Mouse (Mus musculus): ENCODE results near the gene Hip1. TPM values are rescaled to one million over a fixed set of nuclear protein-coding genes. Genes with fewer than 3 reads are reported as not detected.
"Not testable (repeated sequence)": the region's sequence is repeated elsewhere in the genome, so short reads cannot be mapped to it uniquely, and the experiment has no call there.

The Hip1 gene
- polyA plus RNA-seq, 1 experiment from 2014 or later, result 32.7 TPM

GRCm38 (mm10) chr5:135456515-135456914 lies 88.4 kb downstream of the Hip1 start:
- H3K36me3 ChIP-seq (ENCODE audit: control insufficient read depth, insufficient read depth, low read length), result peaks cover 51% of the 10 kb centered on the region
- H3K27ac ChIP-seq (ENCODE audit: low read depth), result no peak overlapping the region
- DNase-seq (ENCODE audit: low spot score), result no peak
- no peaks in the 10 kb centered on the region; the same call in 1 of the 2 replicates for H3K9me3 ChIP-seq (ENCODE audit: control insufficient read depth, low read length)
- H3K4me2 ChIP-seq (ENCODE audit: low read length), result no peak overlapping the region
- 90% methylated on average over 9 of the region's 9 CpGs for WGBS
- ATAC-seq (replicated peaks; ENCODE audit: low FRiP score, low TSS enrichment, low read depth), result no peak
- H3K4me3 ChIP-seq (ENCODE audit: low read depth, low read length), result no peak overlapping the region
- H3K27me3 ChIP-seq (replicated peaks; ENCODE audit: control insufficient read depth, insufficient read depth, low read length), result no peaks in the 10 kb centered on the region
- no peaks in the 10 kb centered on the region for H3K4me1 ChIP-seq (replicated peaks; ENCODE audit: control insufficient read depth, insufficient read depth, low read length)
- no peak overlapping the region for H3K9ac ChIP-seq (ENCODE audit: low read length)

DNA sequence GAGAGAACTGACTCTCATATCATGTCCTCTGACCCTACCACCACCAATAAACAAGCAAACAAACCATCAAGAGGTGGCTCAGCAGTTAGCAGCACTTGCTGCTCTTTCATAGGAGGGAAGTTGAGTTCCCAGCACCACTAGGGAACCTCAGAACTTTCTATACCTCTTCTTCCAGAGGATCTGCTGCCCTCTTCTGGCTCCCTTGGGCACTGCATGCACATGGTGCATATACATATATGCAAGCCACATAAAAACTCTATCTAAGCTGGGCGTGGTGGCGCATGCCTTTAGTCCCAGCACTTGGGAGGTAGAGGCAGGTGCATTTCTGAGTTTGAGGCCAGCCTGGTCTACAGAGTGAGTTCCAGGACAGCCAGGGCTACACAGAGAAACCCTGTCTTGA lies 90.7 kb downstream of the Hip1 start:
- no peaks in the 10 kb centered on the region for H3K4me1 ChIP-seq (replicated peaks; ENCODE audit: control insufficient read depth, insufficient read depth, low read length)
- H3K27ac ChIP-seq (ENCODE audit: low read depth), result no peak overlapping the region
- H3K4me2 ChIP-seq (ENCODE audit: low read length), result no peak overlapping the region
- H3K9me3 ChIP-seq (ENCODE audit: control insufficient read depth, low read length), result no peaks in the 10 kb centered on the region; the same call in 1 of the 2 replicates
- 94% methylated on average over 2 of the region's 2 CpGs for WGBS
- no peaks in the 10 kb centered on the region for H3K27me3 ChIP-seq (replicated peaks; ENCODE audit: control insufficient read depth, insufficient read depth, low read length)
- no peak for ATAC-seq (replicated peaks; ENCODE audit: low FRiP score, low TSS enrichment, low read depth)
- DNase-seq (ENCODE audit: low spot score), result no peak
- H3K36me3 ChIP-seq (ENCODE audit: control insufficient read depth, insufficient read depth, low read length), result peaks cover 67% of the 10 kb centered on the region
- H3K9ac ChIP-seq (ENCODE audit: low read length), result no peak overlapping the region
- H3K4me3 ChIP-seq (ENCODE audit: low read depth, low read length), result no peak overlapping the region

DNA sequence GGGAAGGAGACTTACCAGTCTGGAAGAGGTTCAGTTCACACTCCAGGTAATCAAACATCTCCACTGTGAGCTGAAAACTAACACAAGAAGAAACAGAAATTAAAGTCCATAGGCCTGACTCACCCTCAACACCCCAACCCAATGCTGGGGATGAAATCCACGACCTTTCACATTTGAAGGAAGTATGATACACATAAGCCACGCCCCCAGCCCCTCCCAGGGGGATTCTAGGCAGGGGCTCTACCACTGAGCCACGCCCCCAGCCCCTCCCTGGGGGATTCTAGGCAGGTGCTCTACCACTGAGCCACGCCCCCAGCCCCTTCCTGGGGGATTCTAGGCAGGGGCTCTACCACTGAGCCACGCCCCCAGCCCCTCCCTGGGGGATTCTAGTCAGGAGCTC lies 93.4 kb downstream of the Hip1 start:
- not testable (repeated sequence) for H3K4me1 ChIP-seq (replicated peaks; ENCODE audit: control insufficient read depth, insufficient read depth, low read length); H3K27ac ChIP-seq (ENCODE audit: low read depth); H3K9me3 ChIP-seq (ENCODE audit: control insufficient read depth, low read length); DNase-seq (ENCODE audit: low spot score); H3K4me3 ChIP-seq (ENCODE audit: low read depth, low read length); H3K9ac ChIP-seq (ENCODE audit: low read length); ATAC-seq (replicated peaks; ENCODE audit: low FRiP score, low TSS enrichment, low read depth); H3K27me3 ChIP-seq (replicated peaks; ENCODE audit: control insufficient read depth, insufficient read depth, low read length); H3K4me2 ChIP-seq (ENCODE audit: low read length)
- 88% methylated on average over 5 of the region's 5 CpGs for WGBS
- H3K36me3 ChIP-seq (ENCODE audit: control insufficient read depth, insufficient read depth, low read length), result peaks cover 63% of the 10 kb centered on the region

DNA sequence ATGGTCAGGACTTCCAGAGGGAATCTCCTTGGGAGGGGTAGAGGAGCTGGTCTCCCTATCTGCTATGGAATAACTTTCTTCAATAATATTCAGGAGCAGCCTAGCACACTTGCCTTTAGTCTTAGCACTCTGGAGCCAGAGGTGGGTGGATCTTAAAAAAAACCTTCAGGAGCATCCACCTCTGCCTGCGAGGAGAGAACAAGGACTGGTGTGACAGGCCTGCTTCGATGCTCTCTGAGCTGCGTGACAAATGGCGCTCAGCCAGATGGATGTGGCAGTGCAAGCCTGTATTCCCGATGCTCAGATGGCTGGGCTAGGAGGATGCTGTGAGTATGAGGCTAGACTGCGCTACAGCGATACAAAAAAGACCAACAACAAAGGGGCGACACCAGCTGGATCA lies 93.8 kb downstream of the Hip1 start:
- Histone ChIP-seq H3K9ac (ENCODE audit: low read length) (no peak overlapping the region), H3K4me3 (ENCODE audit: low read depth, low read length) (no peak overlapping the region), H3K27ac (ENCODE audit: low read depth) (no peak overlapping the region), H3K4me2 (ENCODE audit: low read length) (no peak overlapping the region), H3K36me3 (ENCODE audit: control insufficient read depth, insufficient read depth, low read length) (peaks cover 65% of the 10 kb centered on the region), H3K4me1 (replicated peaks; ENCODE audit: control insufficient read depth, insufficient read depth, low read length) (no peaks in the 10 kb centered on the region), H3K27me3 (replicated peaks; ENCODE audit: control insufficient read depth, insufficient read depth, low read length) (no peaks in the 10 kb centered on the region), H3K9me3 (ENCODE audit: control insufficient read depth, low read length) (no peaks in the 10 kb centered on the region; the same call in 1 of the 2 replicates)
- DNase-seq (ENCODE audit: low spot score) (no peak), ATAC-seq (replicated peaks; ENCODE audit: low FRiP score, low TSS enrichment, low read depth) (no peak)
- 93% methylated on average over 8 of the region's 8 CpGs for WGBS

- no peak for DNase-seq (ENCODE audit: low spot score)
- H3K36me3 ChIP-seq (ENCODE audit: control insufficient read depth, insufficient read depth, low read length), result peaks cover 54% of the 10 kb centered on the region
- 94% methylated on average over 8 of the region's 8 CpGs for WGBS
Measured at GRCm38 (mm10) chr5:135445755-135446154, 99.2 kb downstream of the Hip1 start.

GRCm38 (mm10) chr5:135442430-135442829 lies 102.5 kb downstream of the Hip1 start:
- DNase-seq (ENCODE audit: low spot score) (no peak), ATAC-seq (replicated peaks; ENCODE audit: low FRiP score, low TSS enrichment, low read depth) (no peak)
- WGBS, result 48% methylated on average over 7 of the region's 7 CpGs
- Histone ChIP-seq H3K36me3 (ENCODE audit: control insufficient read depth, insufficient read depth, low read length) (peaks cover 34% of the 10 kb centered on the region), H3K9me3 (ENCODE audit: control insufficient read depth, low read length) (no peaks in the 10 kb centered on the region), H3K9ac (ENCODE audit: low read length) (no peak overlapping the region), H3K27ac (ENCODE audit: low read depth) (peak overlapping the region; percentile 18; the same call in 1 of the 2 replicates), H3K4me1 (replicated peaks; ENCODE audit: control insufficient read depth, insufficient read depth, low read length) (no peaks in the 10 kb centered on the region; the same call in 1 of the 2 replicates), H3K4me2 (ENCODE audit: low read length) (no peak overlapping the region), H3K27me3 (replicated peaks; ENCODE audit: control insufficient read depth, insufficient read depth, low read length) (no peaks in the 10 kb centered on the region), H3K4me3 (ENCODE audit: low read depth, low read length) (no peak overlapping the region)

More at GRCm38 (mm10) chr5:135445755-135446154, 99.2 kb downstream of the Hip1 start:
- H3K27me3 ChIP-seq (replicated peaks; ENCODE audit: control insufficient read depth, insufficient read depth, low read length), result no peaks in the 10 kb centered on the region
- H3K27ac ChIP-seq (ENCODE audit: low read depth), result no peak overlapping the region
- no peaks in the 10 kb centered on the region for H3K9me3 ChIP-seq (ENCODE audit: control insufficient read depth, low read length)
- no peak overlapping the region for H3K9ac ChIP-seq (ENCODE audit: low read length)
- no peak overlapping the region for H3K4me2 ChIP-seq (ENCODE audit: low read length)
- no peaks in the 10 kb centered on the region; the same call in 1 of the 2 replicates for H3K4me1 ChIP-seq (replicated peaks; ENCODE audit: control insufficient read depth, insufficient read depth, low read length)
- H3K4me3 ChIP-seq (ENCODE audit: low read depth, low read length), result no peak overlapping the region
- ATAC-seq (replicated peaks; ENCODE audit: low FRiP score, low TSS enrichment, low read depth), result no peak

DNA sequence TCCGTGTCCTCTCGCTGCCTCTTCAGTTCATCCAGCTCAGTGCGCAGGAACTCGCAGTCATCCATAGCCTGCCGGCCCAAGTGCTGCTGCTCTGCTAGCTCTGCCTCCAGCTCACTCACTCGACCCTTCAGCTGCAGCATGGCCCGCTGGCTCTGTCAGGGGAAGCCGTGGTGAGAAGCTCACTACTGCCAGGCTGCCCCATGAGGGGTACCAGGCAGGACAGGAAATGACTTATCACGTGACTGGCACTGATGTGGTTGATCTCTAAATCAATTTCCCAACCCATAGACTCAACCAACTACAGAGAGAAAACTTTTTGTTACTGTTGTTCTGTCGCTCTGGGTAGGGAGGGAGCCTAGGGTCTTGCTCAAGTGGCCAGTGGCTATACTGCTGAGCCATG lies 109.9 kb downstream of the Hip1 start:
- no peaks in the 10 kb centered on the region for H3K4me1 ChIP-seq (replicated peaks; ENCODE audit: control insufficient read depth, insufficient read depth, low read length)
- H3K27me3 ChIP-seq (replicated peaks; ENCODE audit: control insufficient read depth, insufficient read depth, low read length), result no peaks in the 10 kb centered on the region
- DNase-seq (ENCODE audit: low spot score) (no peak), ATAC-seq (replicated peaks; ENCODE audit: low FRiP score, low TSS enrichment, low read depth) (no peak)
- no peak overlapping the region for H3K4me3 ChIP-seq (ENCODE audit: low read depth, low read length)
- H3K4me2 ChIP-seq (ENCODE audit: low read length), result no peak overlapping the region
- H3K36me3 ChIP-seq (ENCODE audit: control insufficient read depth, insufficient read depth, low read length), result peaks cover 45% of the 10 kb centered on the region
- WGBS, result 96% methylated on average over 10 of the region's 10 CpGs
- H3K9me3 ChIP-seq (ENCODE audit: control insufficient read depth, low read length), result peaks cover 5% of the 10 kb centered on the region; the same call in 1 of the 2 replicates
- H3K27ac ChIP-seq (ENCODE audit: low read depth), result no peak overlapping the region
- no peak overlapping the region for H3K9ac ChIP-seq (ENCODE audit: low read length)

- no peak overlapping the region for H3K4me2 ChIP-seq (ENCODE audit: low read length)
- peaks cover 53% of the 10 kb centered on the region for H3K36me3 ChIP-seq (ENCODE audit: control insufficient read depth, insufficient read depth, low read length)
Measured at GRCm38 (mm10) chr5:135433861-135434260, 111.1 kb downstream of the Hip1 start.

GRCm38 (mm10) chr5:135431111-135431510 lies 113.8 kb downstream of the Hip1 start:
- H3K27ac ChIP-seq (ENCODE audit: low read depth), result no peak overlapping the region
- no peak for DNase-seq (ENCODE audit: low spot score)
- peaks cover 5% of the 10 kb centered on the region; the same call in 1 of the 2 replicates for H3K9me3 ChIP-seq (ENCODE audit: control insufficient read depth, low read length)
- H3K36me3 ChIP-seq (ENCODE audit: control insufficient read depth, insufficient read depth, low read length), result peaks cover 74% of the 10 kb centered on the region
- H3K4me3 ChIP-seq (ENCODE audit: low read depth, low read length), result no peak overlapping the region
- H3K27me3 ChIP-seq (replicated peaks; ENCODE audit: control insufficient read depth, insufficient read depth, low read length), result no peaks in the 10 kb centered on the region
- 89% methylated on average over 6 of the region's 6 CpGs for WGBS
- H3K4me1 ChIP-seq (replicated peaks; ENCODE audit: control insufficient read depth, insufficient read depth, low read length), result no peaks in the 10 kb centered on the region
- H3K4me2 ChIP-seq (ENCODE audit: low read length), result no peak overlapping the region
- H3K9ac ChIP-seq (ENCODE audit: low read length), result no peak overlapping the region
- ATAC-seq (replicated peaks; ENCODE audit: low FRiP score, low TSS enrichment, low read depth), result no peak

More at GRCm38 (mm10) chr5:135433861-135434260, 111.1 kb downstream of the Hip1 start:
- no peaks in the 10 kb centered on the region for H3K27me3 ChIP-seq (replicated peaks; ENCODE audit: control insufficient read depth, insufficient read depth, low read length)
- DNase-seq (ENCODE audit: low spot score) (no peak), ATAC-seq (replicated peaks; ENCODE audit: low FRiP score, low TSS enrichment, low read depth) (no peak)
- WGBS, result 96% methylated on average over 4 of the region's 4 CpGs
- H3K9ac ChIP-seq (ENCODE audit: low read length), result no peak overlapping the region
- peaks cover 5% of the 10 kb centered on the region; the same call in 1 of the 2 replicates for H3K9me3 ChIP-seq (ENCODE audit: control insufficient read depth, low read length)
- no peaks in the 10 kb centered on the region for H3K4me1 ChIP-seq (replicated peaks; ENCODE audit: control insufficient read depth, insufficient read depth, low read length)
- H3K4me3 ChIP-seq (ENCODE audit: low read depth, low read length), result no peak overlapping the region
- no peak overlapping the region for H3K27ac ChIP-seq (ENCODE audit: low read depth)
